Mouse (Mus musculus): Measurements from ENCODE around the gene Cyth3. TPM values are rescaled to one million over a fixed set of nuclear protein-coding genes. Genes with fewer than 3 reads are reported as not detected.

Gene Cyth3
- polyA plus RNA-seq, 1 experiment from 2014 or later: 42.4 TPM

- no peaks in the 10 kb centered on the region for H3K36me3 ChIP-seq
- whole genome bisulfite sequencing: 81% methylated on average over 6 of the region's 6 CpGs
- H3K27me3 ChIP-seq: no peaks in the 10 kb centered on the region
- H3K4me1 ChIP-seq (replicated peaks): no peaks in the 10 kb centered on the region
- H3K27ac ChIP-seq (replicated peaks): no peak overlapping the region
- no peaks in the 10 kb centered on the region for H3K9me3 ChIP-seq
- ATAC-seq (ENCODE audit: low FRiP score, low read depth): no peak
- H3K4me2 ChIP-seq: no peak overlapping the region
- no peak overlapping the region for H3K9ac ChIP-seq
- H3K4me3 ChIP-seq: no peak overlapping the region
These were observed 56.5 kb downstream of the Cyth3 start for GRCm38 (mm10) chr5:143678634-143679271.

- Histone ChIP-seq H3K9ac (no peak overlapping the region), H3K27ac (replicated peaks) (no peak overlapping the region), H3K9me3 (no peaks in the 10 kb centered on the region), H3K4me1 (replicated peaks) (no peaks in the 10 kb centered on the region), H3K27me3 (no peaks in the 10 kb centered on the region), H3K36me3 (no peaks in the 10 kb centered on the region), H3K4me2 (no peak overlapping the region), H3K4me3 (no peak overlapping the region)
- ATAC-seq (ENCODE audit: low FRiP score, low read depth): no peak
- 79% methylated on average over 6 of the region's 6 CpGs for WGBS
These were observed 57.4 kb downstream of the Cyth3 start for GRCm38 (mm10) chr5:143679654-143680053.

DNA sequence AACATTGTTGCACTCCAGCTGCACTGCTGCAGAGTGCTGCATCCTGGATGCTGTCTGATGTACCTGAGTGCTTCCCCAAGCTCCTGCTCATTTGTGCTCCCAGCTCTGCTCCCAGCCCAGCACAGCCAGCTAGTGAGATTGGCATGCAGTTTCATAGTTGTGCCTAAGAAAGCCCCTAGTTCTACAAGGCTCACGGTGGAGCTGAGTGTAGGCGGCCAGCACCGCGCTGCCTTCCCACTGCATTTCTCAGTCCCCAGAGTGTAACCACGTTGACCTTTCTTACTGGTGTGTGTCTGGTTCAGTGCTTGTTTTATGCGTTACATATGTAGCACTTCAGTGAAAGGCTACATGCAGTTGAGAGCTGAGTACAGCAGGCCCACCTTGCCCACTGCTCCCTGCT lies 61.4 kb downstream of the Cyth3 start:
- Histone ChIP-seq H3K9ac (no peak overlapping the region), H3K4me3 (no peak overlapping the region), H3K36me3 (peaks cover 13% of the 10 kb centered on the region; the same call in 1 of the 2 replicates), H3K4me1 (replicated peaks) (no peaks in the 10 kb centered on the region), H3K9me3 (no peaks in the 10 kb centered on the region), H3K27me3 (no peaks in the 10 kb centered on the region), H3K4me2 (no peak overlapping the region), H3K27ac (replicated peaks) (no peak overlapping the region)
- no peak for ATAC-seq (ENCODE audit: low FRiP score, low read depth)
- WGBS: 67% methylated on average over 6 of the region's 6 CpGs

GRCm38 (mm10) chr5:143684911-143685390 lies 62.7 kb downstream of the Cyth3 start:
- H3K9ac ChIP-seq: no peak overlapping the region
- ATAC-seq (ENCODE audit: low FRiP score, low read depth): no peak
- H3K27me3 ChIP-seq: no peaks in the 10 kb centered on the region

GRCm38 (mm10) chr5:143686456-143686855 lies 64.2 kb downstream of the Cyth3 start:
- Histone ChIP-seq H3K27me3 (no peaks in the 10 kb centered on the region), H3K4me1 (replicated peaks) (no peaks in the 10 kb centered on the region), H3K4me2 (no peak overlapping the region), H3K4me3 (no peak overlapping the region), H3K9me3 (no peaks in the 10 kb centered on the region), H3K9ac (no peak overlapping the region), H3K27ac (replicated peaks) (no peak overlapping the region), H3K36me3 (peaks cover 13% of the 10 kb centered on the region; the same call in 1 of the 2 replicates)
- 92% methylated on average over 3 of the region's 3 CpGs for WGBS
- ATAC-seq (ENCODE audit: low FRiP score, low read depth): no peak

More at GRCm38 (mm10) chr5:143684911-143685390, 62.7 kb downstream of the Cyth3 start:
- 70% methylated on average over 8 of the region's 8 CpGs for WGBS
- Histone ChIP-seq H3K9me3 (no peaks in the 10 kb centered on the region), H3K36me3 (peaks cover 13% of the 10 kb centered on the region; the same call in 1 of the 2 replicates), H3K4me1 (replicated peaks) (no peaks in the 10 kb centered on the region), H3K4me2 (no peak overlapping the region), H3K27ac (replicated peaks) (no peak overlapping the region), H3K4me3 (no peak overlapping the region)

DNA sequence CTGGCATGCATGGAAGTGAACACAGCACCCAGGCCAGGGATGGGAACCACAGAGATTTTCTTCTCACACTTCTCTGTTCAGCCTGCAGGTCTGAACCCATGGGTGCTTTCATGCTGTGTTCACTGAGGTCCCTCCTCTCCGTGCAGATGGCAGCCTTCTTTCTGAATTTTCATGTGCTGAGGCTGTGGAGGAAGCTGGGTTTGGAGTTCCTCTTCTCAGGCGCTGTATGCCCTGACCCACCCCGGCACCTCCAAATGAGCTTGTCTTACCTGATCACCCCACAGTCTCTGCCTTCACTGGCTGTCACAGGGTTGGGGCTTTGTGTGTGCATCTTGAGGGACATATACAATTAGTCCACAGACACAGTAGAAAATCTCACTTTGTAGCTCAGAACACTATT lies 65.3 kb downstream of the Cyth3 start:
- H3K4me1 ChIP-seq (replicated peaks): no peaks in the 10 kb centered on the region
- H3K4me2 ChIP-seq: no peak overlapping the region
- ATAC-seq (ENCODE audit: low FRiP score, low read depth): no peak
- H3K9ac ChIP-seq: no peak overlapping the region
- no peak overlapping the region for H3K27ac ChIP-seq (replicated peaks)
- H3K36me3 ChIP-seq: peaks cover 13% of the 10 kb centered on the region; the same call in 1 of the 2 replicates
- H3K4me3 ChIP-seq: no peak overlapping the region
- no peaks in the 10 kb centered on the region for H3K9me3 ChIP-seq
- H3K27me3 ChIP-seq: no peaks in the 10 kb centered on the region
- WGBS: 95% methylated on average over 3 of the region's 3 CpGs

DNA sequence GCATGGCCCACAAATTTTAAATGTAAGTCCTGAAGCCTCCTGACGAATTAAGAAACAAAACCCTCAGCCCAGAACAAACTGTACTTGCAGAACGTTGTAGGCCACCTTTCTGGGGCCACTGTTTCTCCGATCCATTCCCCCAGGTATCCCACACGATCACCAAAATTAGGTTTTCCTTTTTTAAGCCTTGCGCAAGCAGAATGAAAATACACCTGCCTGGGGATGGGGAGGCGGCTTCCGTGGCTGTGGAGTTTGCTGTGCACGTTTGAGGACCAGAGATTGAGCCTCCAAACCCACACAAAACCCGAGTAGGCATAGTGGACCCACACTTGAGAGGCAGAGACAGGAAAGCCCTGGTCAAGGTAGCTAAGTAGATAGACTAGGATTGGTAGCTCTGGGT lies 68.1 kb downstream of the Cyth3 start:
- Histone ChIP-seq H3K4me1 (replicated peaks) (no peaks in the 10 kb centered on the region), H3K27ac (replicated peaks) (no peak overlapping the region), H3K27me3 (no peaks in the 10 kb centered on the region), H3K4me2 (no peak overlapping the region), H3K9me3 (no peaks in the 10 kb centered on the region), H3K9ac (no peak overlapping the region), H3K36me3 (peaks cover 13% of the 10 kb centered on the region; the same call in 1 of the 2 replicates), H3K4me3 (no peak overlapping the region)
- no peak for ATAC-seq (ENCODE audit: low FRiP score, low read depth)
- 93% methylated on average over 9 of the region's 9 CpGs for WGBS

DNA sequence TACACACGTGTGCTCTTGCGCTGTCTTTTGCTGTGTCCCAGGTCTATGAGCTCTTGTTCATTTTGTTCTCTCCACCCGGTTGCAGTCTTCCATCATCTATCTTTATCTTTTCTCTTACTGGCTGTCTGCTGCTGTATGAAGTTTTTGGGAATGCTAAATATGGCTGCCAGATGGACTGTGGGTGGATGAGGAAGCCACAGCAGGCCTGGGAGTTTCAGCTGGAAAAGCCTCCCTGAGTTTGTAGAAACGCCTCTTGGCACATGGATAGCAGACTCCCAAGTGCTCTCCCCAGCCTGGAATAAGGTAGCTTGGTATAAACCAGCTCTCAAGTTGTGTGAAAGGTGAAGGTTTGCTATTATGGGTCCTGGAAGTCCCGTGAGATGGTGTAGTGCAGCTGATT lies 68.7 kb downstream of the Cyth3 start:
- Histone ChIP-seq H3K27ac (replicated peaks) (no peak overlapping the region), H3K9ac (no peak overlapping the region), H3K4me1 (replicated peaks) (no peaks in the 10 kb centered on the region), H3K4me2 (no peak overlapping the region), H3K27me3 (no peaks in the 10 kb centered on the region), H3K36me3 (peaks cover 13% of the 10 kb centered on the region; the same call in 1 of the 2 replicates), H3K4me3 (no peak overlapping the region), H3K9me3 (no peaks in the 10 kb centered on the region)
- no peak for ATAC-seq (ENCODE audit: low FRiP score, low read depth)
- WGBS: 95% methylated on average over 5 of the region's 5 CpGs

DNA sequence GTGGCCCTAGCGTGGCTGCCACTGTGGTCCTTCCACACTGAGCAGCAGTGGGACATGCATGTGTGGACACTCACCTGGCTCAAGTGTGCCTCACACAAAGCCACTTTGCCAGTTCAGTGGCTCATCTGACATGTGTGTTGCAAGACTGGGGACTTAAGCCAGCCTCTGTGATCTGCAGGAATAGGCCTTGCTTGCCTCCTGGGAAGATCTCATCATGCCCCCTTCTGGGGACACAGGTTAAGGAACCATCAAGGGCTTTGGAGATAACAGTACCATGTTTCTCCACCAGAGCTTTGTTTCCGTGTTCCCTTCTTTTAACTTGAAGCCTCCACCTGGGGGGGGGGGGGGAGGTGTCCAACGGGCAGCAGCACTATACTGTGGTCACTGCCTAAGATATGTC lies 74.1 kb downstream of the Cyth3 start:
- Histone ChIP-seq H3K4me2 (no peak overlapping the region), H3K27me3 (no peaks in the 10 kb centered on the region), H3K9me3 (no peaks in the 10 kb centered on the region), H3K4me1 (replicated peaks) (no peaks in the 10 kb centered on the region), H3K36me3 (peaks cover 26% of the 10 kb centered on the region; the same call in 1 of the 2 replicates), H3K27ac (replicated peaks) (no peak overlapping the region), H3K9ac (no peak overlapping the region), H3K4me3 (no peak overlapping the region)
- 0 out of 2 replicates have a peak, but pooled peaks have one; percentile 45 for ATAC-seq (ENCODE audit: low FRiP score, low read depth)
- 68% methylated on average over 3 of the region's 3 CpGs for WGBS

DNA sequence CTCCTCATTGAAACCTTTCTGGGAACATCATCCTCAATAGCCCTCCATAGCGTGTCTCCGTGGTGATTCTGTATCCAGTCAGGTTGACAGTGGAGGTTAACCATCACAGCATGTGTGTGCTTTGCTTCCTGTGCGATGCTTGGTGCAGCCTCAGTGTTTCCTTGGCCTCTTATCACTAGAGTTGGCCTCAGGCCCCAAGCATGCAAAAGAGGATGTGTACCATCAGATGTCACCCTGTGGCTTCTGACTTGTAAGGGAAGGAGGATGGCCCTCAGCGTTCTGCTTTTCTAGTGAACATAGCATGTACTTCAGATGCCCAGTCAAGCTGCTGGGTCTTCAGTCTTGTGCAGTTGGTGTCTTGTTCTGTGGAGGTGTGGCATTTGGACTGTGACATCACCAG lies 76.2 kb downstream of the Cyth3 start:
- Histone ChIP-seq H3K36me3 (peaks cover 41% of the 10 kb centered on the region; the same call in 1 of the 2 replicates), H3K27me3 (no peaks in the 10 kb centered on the region), H3K4me3 (no peak overlapping the region), H3K4me1 (replicated peaks) (no peaks in the 10 kb centered on the region), H3K4me2 (no peak overlapping the region), H3K9me3 (no peaks in the 10 kb centered on the region), H3K9ac (no peak overlapping the region), H3K27ac (replicated peaks) (no peak overlapping the region)
- WGBS: 96% methylated on average over 4 of the region's 4 CpGs
- no peak for ATAC-seq (ENCODE audit: low FRiP score, low read depth)

GRCm38 (mm10) chr5:143700247-143700646 lies 78.0 kb downstream of the Cyth3 start:
- WGBS: 89% methylated on average over 5 of the region's 5 CpGs
- H3K36me3 ChIP-seq: peaks cover 41% of the 10 kb centered on the region; the same call in 1 of the 2 replicates
- H3K27me3 ChIP-seq: no peaks in the 10 kb centered on the region
- no peak overlapping the region for H3K4me2 ChIP-seq
- H3K27ac ChIP-seq (replicated peaks): no peak overlapping the region
- H3K4me1 ChIP-seq (replicated peaks): 0 out of 2 replicates have a peak, but pooled peaks cover 6% of the 10 kb centered on the region
- no peak for ATAC-seq (ENCODE audit: low FRiP score, low read depth)
- H3K9ac ChIP-seq: no peak overlapping the region
- H3K4me3 ChIP-seq: no peak overlapping the region
- H3K9me3 ChIP-seq: no peaks in the 10 kb centered on the region

- H3K4me1 ChIP-seq (replicated peaks): 0 out of 2 replicates have a peak, but pooled peaks cover 7% of the 10 kb centered on the region
- no peaks in the 10 kb centered on the region for H3K9me3 ChIP-seq
- H3K36me3 ChIP-seq: peaks cover 41% of the 10 kb centered on the region; the same call in 1 of the 2 replicates
- H3K4me2 ChIP-seq: no peak overlapping the region
- no peak for ATAC-seq (ENCODE audit: low FRiP score, low read depth)
- no peak overlapping the region for H3K4me3 ChIP-seq
- H3K27ac ChIP-seq (replicated peaks): no peak overlapping the region
- 86% methylated on average over 10 of the region's 10 CpGs for WGBS
- H3K27me3 ChIP-seq: no peaks in the 10 kb centered on the region
- H3K9ac ChIP-seq: no peak overlapping the region
These were observed 78.8 kb downstream of the Cyth3 start for GRCm38 (mm10) chr5:143701074-143701473.
